Mouse (Mus musculus) heart, postnatal 0 days (tissue): ENCODE results near the gene Zmynd19. TPM values are rescaled to one million over a fixed set of nuclear protein-coding genes. Genes with fewer than 3 reads are reported as not detected.
"Not testable (repeated sequence)": the region's sequence is repeated elsewhere in the genome, so short reads cannot be mapped to it uniquely, and the experiment has no call there.

Experiments
- ATAC-seq: fragments of 200-750 bp; cut with Nextera tagmentation; 2 replicates; pipeline ENCODE4 v1.8.0; 2017; ENCODE audit warnings: low read depth, moderate number of reproducible peaks, moderate library complexity; ENCODE audit not compliant: insufficient read depth
- DNase-seq: peaks from one replicate; pipeline ENCODE4 v3.0.0-alpha.2; 2016; ENCODE audit warnings: low spot score
- H3K27ac ChIP-seq: fragments of 300-500 bp; sonication (generic); 2 replicates; pipeline ENCODE4 v1.5.1; 2014; ENCODE audit warnings: low read depth, mild to moderate bottlenecking
- H3K27me3 ChIP-seq: fragments of 300-500 bp; sonication (generic); 2 replicates; pipeline ENCODE4 v1.6.1; 2014; ENCODE audit warnings: low read length, mixed read lengths; ENCODE audit not compliant: control insufficient read depth, insufficient read depth
- H3K36me3 ChIP-seq: fragments of 300-500 bp; sonication (generic); replicated peaks from 2 replicates; pipeline ENCODE4 v1.6.1; 2014; ENCODE audit warnings: low read length, mixed read lengths; ENCODE audit not compliant: control insufficient read depth, insufficient read depth
- H3K4me1 ChIP-seq: fragments of 300-500 bp; sonication (generic); 2 replicates; pipeline ENCODE4 v1.6.1; 2014; ENCODE audit warnings: antibody characterized with exemption; ENCODE audit not compliant: control insufficient read depth, insufficient read depth
- H3K4me2 ChIP-seq: fragments of 300-500 bp; sonication (generic); 2 replicates; pipeline ENCODE4 v1.6.1; 2014; ENCODE audit warnings: low read depth, mild to moderate bottlenecking, low read length, moderate library complexity
- H3K4me3 ChIP-seq: fragments of 300-500 bp; sonication (generic); 2 replicates; pipeline ENCODE4 v1.5.1; 2014; ENCODE audit warnings: low read depth, low read length
- H3K9ac ChIP-seq: fragments of 300-500 bp; sonication (generic); replicated peaks from 2 replicates; pipeline ENCODE4 v1.6.1; 2014; ENCODE audit warnings: low read depth, low read length, mixed read lengths
- H3K9me3 ChIP-seq: fragments of 300-500 bp; sonication (generic); replicated peaks from 2 replicates; pipeline ENCODE4 v1.6.1; 2016; ENCODE audit warnings: low read length; ENCODE audit not compliant: control insufficient read depth
- CTCF ChIP-seq: IDR thresholded peaks from 2 replicates; pipeline ENCODE4 v1.5.1; 2016; ENCODE audit warnings: antibody characterized with exemption, control low read depth, low read depth
- EP300 ChIP-seq: IDR thresholded peaks from 2 replicates; pipeline ENCODE4 v1.6.1; 2016; ENCODE audit warnings: antibody characterized with exemption, low read depth
- WGBS: fragments of 180-500 bp; shearing (Covaris S2); extraction: QIAGEN DNeasy Blood & Tissue Kit; methylation state at CpG from one replicate; pipeline ENCODE4 v1.1.7; 2014; 5-methylcytosine and 5-hydroxymethylcytosine counted together
- polyA plus RNA-seq: library from polyadenylated mRNA; unstranded; fragments of >200 nt; fragmentation: Nextera tagmentation; extraction: Ambion mirVana; gene quantifications from 2 replicates; pipeline ENCODE4 v1.2.1, GENCODE M21; 2015
- total RNA-seq: library from RNA; depleted of rRNA; stranded (reverse); fragments of >200 nt; gene quantifications from 2 replicates; pipeline ENCODE4 v1.2.3, GENCODE M21; 2014; ENCODE audit warnings: low replicate concordance

The Zmynd19 gene
- total and polyA plus RNA-seq, 2 experiments from 2014 or later, result 6.0 to 21.3 TPM

- DNase-seq, H3K27me3 ChIP-seq, H3K36me3 ChIP-seq, H3K4me1 ChIP-seq, H3K4me3 ChIP-seq, H3K4me2 ChIP-seq, H3K9me3 ChIP-seq, ATAC-seq, H3K9ac ChIP-seq, H3K27ac ChIP-seq: not testable (repeated sequence)
- 25% methylated on average over 2 of the region's 2 CpGs for WGBS
- TF ChIP-seq CTCF, result peak; percentile 45; the same call in 1 of the 2 replicates
These were observed 5.3 kb upstream of the Zmynd19 start for GRCm38 (mm10) chr2:24944304-24944703.

- H3K9me3 ChIP-seq, result no peaks in the 10 kb centered on the region
- peak overlapping the region; percentile 97 for H3K4me2 ChIP-seq
- TF ChIP-seq EP300 (no peak), CTCF (no peak)
- no peaks in the 10 kb centered on the region for H3K27me3 ChIP-seq
- peak overlapping the region; percentile 86 for H3K4me3 ChIP-seq
- DNase-seq (peak; percentile 8), ATAC-seq (peak; percentile 24; the same call in 1 of the 2 replicates)
- WGBS, result 1% methylated on average over 28 of the region's 31 CpGs
- peaks cover 30% of the 10 kb centered on the region for H3K36me3 ChIP-seq
- H3K27ac ChIP-seq, result no peak overlapping the region
- H3K9ac ChIP-seq, result peak overlapping the region; percentile 81
- peaks cover 5% of the 10 kb centered on the region; the same call in 1 of the 2 replicates for H3K4me1 ChIP-seq
These were observed 570 bp downstream of the Zmynd19 start for GRCm38 (mm10) chr2:24950189-24950535.

GRCm38 (mm10) chr2:24952537-24953055, 3.0 kb downstream of the Zmynd19 start:
- no peak for TF ChIP-seq CTCF
- DNase-seq (no peak), ATAC-seq (no peak)
- Histone ChIP-seq H3K27me3 (no peaks in the 10 kb centered on the region), H3K36me3 (peaks cover 50% of the 10 kb centered on the region), H3K4me1 (peaks cover 5% of the 10 kb centered on the region; the same call in 1 of the 2 replicates), H3K4me3 (no peak overlapping the region), H3K9ac (no peak overlapping the region), H3K9me3 (no peaks in the 10 kb centered on the region), H3K27ac (no peak overlapping the region), H3K4me2 (no peak overlapping the region)
- WGBS, result 71% methylated on average over 4 of the region's 4 CpGs

GRCm38 (mm10) chr2:24960910-24961309, 11.3 kb downstream of the Zmynd19 start:
- Histone ChIP-seq H3K9me3 (no peaks in the 10 kb centered on the region), H3K4me3 (no peak overlapping the region), H3K4me2 (no peak overlapping the region), H3K27me3 (no peaks in the 10 kb centered on the region), H3K27ac (no peak overlapping the region), H3K4me1 (peaks cover 8% of the 10 kb centered on the region), H3K9ac (no peak overlapping the region), H3K36me3 (peaks cover 35% of the 10 kb centered on the region)
- 22% methylated on average over 3 of the region's 3 CpGs for WGBS
- peak; percentile 59 for TF ChIP-seq CTCF
- no peak for TF ChIP-seq EP300
- ATAC-seq (peak; percentile 49; the same call in 1 of the 2 replicates), DNase-seq (peak; percentile 12)

- Histone ChIP-seq H3K4me1 (peaks cover 8% of the 10 kb centered on the region), H3K27ac (no peak within 1 kb of the TSS), H3K27me3 (no peaks in the 10 kb centered on the region), H3K9ac (peak within 1 kb of the TSS; percentile 70), H3K36me3 (peaks cover 35% of the 10 kb centered on the region), H3K4me2 (peak within 1 kb of the TSS; percentile 77), H3K9me3 (no peaks in the 10 kb centered on the region), H3K4me3 (peak within 1 kb of the TSS; percentile 71)
- DNase-seq (peak; percentile 85), ATAC-seq (peak; percentile 86)
- 1% methylated on average over 28 of the region's 28 CpGs for WGBS
- TF ChIP-seq CTCF (peak; percentile 90), EP300 (no peak)
These were observed 12.9 kb downstream of the Zmynd19 start, which contains the start of gene Dph7 for GRCm38 (mm10) chr2:24962304-24963000. Gene Dph7, plus strand, starts transcription at chr2:24962400.
